Mouse (Mus musculus): ENCODE data around the gene Zfp981.
"Not testable (repeated sequence)": the region's sequence is repeated elsewhere in the genome, so short reads cannot be mapped to it uniquely, and the experiment has no call there.

DNA sequence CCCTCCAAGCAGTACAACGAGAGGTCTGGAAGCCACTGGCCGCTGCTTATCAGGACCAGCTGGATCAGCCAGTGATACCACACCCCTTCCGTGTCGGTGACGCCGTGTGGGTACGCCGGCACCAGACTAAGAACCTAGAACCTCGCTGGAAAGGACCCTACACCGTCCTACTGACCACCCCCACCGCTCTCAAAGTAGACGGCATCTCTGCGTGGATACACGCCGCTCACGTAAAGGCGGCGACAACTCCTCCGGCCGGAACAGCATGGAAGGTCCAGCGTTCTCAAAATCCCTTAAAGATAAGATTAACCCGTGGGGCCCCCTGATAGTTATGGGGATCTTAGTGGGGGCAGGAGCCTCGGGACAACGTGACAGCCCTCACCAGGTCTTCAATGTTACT, 7.2 kb downstream of the Zfp981 start:
- TF ChIP-seq GATA1 (IDR thresholded peaks at IDR 0.05; ENCODE audit: borderline replicate concordance, low read length); FLI1 (IDR thresholded peaks at IDR 0.05; ENCODE audit: low read length): not testable (repeated sequence)

All from megakaryocyte, embryonic 14.5 days (primary cell).